Mouse (Mus musculus) A20 (cell line): ENCODE results near the gene Aip.
"Not testable (repeated sequence)": the region's sequence is repeated elsewhere in the genome, so short reads cannot be mapped to it uniquely, and the experiment has no call there.

Experiments used
- DNase-seq: peaks from one replicate; pipeline ENCODE4 v3.0.0-alpha.2; 2011; ENCODE audit warnings: low read depth, low spot score

The Aip gene

GRCm38 (mm10) chr19:4092750-4093149 lies 32.9 kb downstream of the Aip start:
- no peak for DNase-seq

GRCm38 (mm10) chr19:4091383-4091782 lies 34.3 kb downstream of the Aip start:
- no peak for DNase-seq

DNA sequence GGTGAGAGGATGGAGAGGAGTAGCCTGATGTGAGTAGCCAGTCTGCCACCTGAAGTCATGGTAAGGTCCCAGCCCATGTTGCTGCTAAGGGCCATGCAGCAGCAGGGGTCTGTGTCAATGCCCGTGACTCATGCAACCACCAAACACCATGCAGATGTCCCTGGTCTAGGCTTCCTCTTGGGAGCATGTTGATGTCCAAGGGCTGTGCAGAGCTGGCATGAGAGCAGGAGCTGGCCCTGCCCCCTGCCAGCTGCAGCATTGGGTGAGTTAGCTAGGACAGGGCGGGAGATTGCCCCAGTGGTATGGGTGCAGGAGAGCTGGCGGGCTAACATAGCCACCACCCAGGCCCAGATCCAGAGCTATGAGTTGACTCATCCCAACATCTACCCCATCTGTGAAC lies 35.2 kb downstream of the Aip start:
- no peak for DNase-seq

DNA sequence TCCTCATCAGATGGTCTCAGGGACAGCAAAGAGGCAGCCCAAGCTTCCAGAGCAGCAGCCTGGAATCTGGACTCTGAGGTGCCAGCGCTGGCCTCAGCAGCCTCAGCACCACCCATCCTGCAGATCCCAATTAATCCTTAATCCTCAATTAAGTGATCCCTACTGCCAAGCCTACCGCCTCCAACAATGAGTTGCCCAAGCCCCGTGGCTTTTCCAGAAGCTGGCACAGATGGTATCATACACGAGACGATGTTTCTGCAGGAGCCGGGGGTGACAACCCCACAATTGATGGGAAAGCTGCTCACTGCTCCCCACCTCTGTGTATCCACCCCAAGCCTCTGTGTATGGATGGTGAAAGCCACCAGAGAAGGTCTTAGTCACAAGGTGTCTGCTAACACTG lies 36.5 kb downstream of the Aip start:
- no peak for DNase-seq

DNA sequence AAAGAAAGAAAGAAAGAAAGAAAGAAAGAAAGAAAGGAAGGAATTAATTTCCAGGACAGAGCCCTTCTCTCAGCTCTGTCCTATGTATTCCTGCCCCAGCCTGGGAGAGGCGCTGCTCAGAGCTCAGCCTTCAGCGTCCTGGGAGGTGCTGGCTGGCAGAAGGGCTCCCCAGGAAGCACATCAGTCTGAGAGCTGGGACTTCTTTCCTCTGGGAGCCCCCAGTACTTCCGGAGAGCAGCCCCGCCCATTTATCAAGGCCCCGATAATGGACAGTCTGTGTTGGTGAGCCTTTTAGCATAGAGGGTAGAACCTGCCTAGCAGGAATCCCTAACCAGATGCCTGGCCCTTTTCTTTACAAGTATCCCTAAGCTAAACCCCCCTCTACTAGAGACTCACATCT lies 37.5 kb downstream of the Aip start:
- DNase-seq, result no peak

- DNase-seq, result no peak
Observed at GRCm38 (mm10) chr19:4087090-4087489, 38.6 kb downstream of the Aip start.

GRCm38 (mm10) chr19:4086156-4086555 lies 39.5 kb downstream of the Aip start:
- no peak for DNase-seq

DNA sequence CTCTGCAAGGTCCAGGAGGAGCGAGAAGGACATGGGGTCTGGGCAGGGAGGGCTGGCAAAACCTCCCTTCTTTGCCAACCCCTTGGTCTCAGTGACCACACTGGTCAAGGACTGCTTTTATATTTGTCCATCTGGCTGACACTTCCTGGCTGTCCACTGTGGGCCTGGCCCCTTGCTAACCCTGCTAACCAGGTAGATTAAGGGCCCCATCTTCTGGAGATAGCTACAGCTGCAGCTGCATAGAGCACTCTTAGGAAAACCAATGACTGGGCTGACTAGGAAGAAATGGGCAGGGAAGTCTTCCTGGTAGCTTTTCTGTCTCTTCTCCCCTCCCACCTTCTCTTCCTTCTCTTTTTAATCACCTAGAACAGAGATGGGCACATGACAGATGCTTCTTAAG lies 40.7 kb downstream of the Aip start:
- DNase-seq, result no peak

DNA sequence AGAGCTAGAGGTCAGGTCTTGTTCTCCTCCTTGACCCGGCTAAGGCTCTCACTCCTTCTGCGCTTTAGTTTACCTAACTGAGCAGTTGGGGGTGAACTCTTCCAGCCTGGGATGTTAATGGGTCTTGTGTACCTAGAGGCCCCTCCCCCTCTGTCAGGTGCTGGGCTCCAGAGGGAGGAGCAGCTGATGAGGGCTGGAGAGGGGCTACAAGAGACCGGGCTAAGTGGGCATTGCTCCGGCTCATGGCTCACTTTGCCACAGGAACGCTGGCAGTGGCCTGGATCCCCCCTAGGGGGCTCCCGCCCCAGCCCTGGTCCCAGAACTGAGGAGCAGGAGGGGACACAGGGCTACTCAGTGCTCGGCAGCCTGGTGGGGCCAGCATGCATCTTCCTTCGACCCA lies 41.8 kb downstream of the Aip start:
- DNase-seq, result no peak

DNA sequence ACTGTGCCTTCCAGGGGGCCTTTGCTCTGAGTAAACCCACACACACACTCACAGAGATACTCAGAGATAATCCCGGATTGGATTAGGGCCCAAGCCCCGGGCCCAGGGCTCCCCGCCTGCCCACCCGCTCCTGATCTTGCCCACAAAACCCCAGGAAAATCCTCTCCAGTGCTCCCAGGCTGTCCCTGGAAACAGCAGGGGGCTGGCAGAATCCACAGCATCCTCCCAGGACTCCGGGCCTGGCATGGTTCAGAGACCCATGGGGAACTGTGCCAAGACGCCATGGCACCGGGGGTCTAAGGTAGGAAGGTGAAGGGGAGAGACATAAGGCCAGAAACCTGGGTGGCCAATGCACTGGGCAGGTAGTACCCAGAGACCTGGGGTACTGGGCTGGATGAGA lies 42.3 kb downstream of the Aip start:
- DNase-seq, result no peak

DNA sequence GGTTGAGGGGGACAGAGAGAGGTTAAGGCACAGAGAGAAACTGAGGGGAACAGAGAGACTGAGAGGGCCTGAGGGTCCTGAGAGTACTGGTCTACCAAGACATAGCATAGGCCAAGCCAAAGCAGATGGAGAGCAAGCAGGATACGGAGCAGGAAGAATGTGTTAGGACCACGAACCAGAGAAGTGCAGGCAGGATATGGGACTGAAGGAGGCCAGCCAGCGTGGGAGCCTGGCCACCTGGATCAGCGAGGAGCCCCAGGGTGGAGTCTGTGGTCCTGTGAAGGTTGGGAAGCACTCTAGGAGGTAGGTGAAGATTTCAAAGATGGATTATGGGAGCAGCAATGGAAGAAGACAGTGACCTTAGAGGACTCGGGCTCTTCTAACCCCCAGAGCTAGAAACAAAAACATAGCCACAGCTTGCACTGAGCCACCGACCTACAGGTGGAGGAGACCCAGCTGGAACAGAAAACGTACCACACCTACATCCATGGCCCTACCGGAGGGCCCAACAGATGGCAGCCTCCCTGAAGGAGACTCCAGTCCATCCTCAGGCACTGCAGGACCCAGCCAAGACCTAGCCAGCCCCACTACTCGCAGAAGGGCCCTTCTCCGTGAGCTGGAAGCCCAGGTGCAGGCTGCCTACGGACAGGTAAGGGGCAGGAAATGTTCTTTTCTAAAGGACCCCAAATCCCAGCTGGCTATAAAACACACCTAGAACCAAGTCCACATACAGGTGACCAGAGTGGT lies 43.3 kb downstream of the Aip start:
- no peak for DNase-seq

- no peak for DNase-seq
Observed at GRCm38 (mm10) chr19:4081394-4081793, 44.3 kb downstream of the Aip start, which contains the start of gene Cabp2. Gene Cabp2 (plus strand): TSS chr19:4081578.

DNA sequence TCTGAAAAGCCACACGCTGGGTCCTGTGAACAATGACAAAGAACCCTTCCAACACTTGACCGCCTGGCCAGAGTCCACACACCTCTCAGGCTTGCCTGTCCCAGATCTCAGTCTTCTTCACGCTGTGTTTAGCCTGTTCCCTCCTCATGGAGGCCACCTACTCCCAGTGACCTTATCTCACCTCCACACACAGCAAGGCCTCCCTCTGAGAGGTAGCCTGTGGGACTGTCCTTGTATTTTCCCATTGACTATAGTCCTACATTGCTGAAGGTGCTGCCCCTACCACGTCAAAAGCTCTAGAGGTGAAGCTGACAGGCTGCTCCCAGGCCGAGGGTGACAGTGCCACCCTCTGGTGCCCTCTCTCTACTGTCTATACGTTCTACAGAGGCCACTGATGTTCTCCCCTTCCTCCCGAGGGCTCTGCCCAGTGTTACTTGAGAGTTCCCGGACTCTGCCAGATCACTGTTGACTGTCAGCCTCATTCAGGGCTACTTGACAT lies 45.1 kb downstream of the Aip start:
- DNase-seq, result peak; percentile 28

DNA sequence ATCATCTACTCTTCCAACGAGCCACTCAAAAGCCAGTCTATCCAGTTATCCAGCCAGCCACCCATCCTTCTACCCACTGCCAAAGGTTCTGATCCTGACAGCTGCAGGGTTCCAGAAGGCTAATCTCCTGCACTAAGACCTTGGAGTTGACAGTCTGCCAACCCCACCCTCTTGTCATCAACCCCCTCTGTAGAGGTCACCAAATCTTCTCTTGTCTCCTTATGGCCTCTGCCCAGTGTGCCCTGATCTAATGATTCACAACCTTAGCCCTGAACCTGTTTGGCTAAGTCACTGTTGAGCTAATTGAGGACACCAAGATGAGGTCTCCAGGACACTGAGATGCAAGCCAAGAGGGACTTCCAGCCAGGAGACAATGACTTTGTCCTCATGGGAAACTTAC lies 46.1 kb downstream of the Aip start:
- DNase-seq, result no peak

DNA sequence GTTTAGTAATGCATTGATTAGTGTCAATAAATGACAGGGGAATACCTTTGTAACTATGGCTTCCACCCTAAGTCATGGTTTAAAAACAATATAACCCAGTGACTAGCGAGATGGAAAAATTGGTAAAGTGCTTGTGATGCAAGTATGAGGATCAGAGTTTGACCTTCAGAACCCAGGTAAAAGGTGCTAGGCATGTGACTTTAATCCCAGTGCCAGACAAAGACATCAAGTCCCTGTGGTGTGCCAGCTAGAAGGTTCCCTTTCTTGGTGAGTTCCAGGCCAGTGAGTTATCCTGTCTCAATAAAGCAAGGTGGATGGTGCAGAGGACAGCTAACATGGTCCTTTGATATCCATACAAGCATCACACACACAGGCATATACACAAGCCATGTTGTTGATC lies 50.1 kb downstream of the Aip start:
- DNase-seq, result no peak

GRCm38 (mm10) chr19:4072706-4073424 lies 52.8 kb downstream of the Aip start:
- DNase-seq, result no peak

DNA sequence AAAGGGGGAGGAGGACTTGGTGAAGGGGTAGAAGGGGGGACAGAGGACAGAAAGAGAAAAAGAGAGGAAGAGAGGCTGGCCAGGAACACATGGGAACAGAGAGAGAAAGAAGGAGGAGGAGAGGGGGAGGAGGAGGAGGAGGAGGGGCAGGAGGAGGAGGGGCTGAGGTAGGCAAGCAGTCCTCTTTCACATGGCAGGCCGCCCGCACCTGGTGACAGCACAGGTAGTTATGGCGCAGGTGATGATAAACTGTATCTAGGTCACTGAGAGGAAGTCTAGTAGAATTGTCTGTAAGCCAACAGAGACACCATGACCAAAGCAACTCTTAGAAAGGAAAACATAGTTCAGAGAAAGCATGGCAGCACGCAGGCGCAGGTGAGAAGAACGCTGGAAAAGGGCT lies 54.3 kb downstream of the Aip start:
- DNase-seq, result no peak

DNA sequence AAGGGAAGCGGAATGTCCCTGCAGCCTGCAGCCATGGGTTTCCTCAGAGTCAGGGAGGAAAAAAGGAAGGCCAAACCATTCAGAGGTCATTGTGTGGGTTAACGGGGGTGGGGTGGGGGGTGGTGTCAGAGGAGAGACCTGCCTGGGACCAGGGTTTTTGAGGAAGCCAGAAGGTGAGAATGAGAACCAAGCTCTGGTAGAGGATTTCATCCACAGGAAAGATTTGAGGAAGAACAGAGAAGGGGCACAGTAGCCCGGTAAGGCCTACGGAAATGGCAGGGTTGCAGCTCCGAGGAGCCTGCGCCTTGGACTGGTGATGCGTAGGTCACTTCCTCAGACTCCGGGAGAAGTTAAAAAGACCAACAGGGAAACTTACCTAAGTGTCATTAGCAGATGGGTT lies 54.9 kb downstream of the Aip start:
- no peak for DNase-seq

- no peak for DNase-seq
Observed at GRCm38 (mm10) chr19:4070311-4070710, 55.3 kb downstream of the Aip start.

- no peak for DNase-seq
Observed at GRCm38 (mm10) chr19:4068717-4069410, 56.8 kb downstream of the Aip start.

DNA sequence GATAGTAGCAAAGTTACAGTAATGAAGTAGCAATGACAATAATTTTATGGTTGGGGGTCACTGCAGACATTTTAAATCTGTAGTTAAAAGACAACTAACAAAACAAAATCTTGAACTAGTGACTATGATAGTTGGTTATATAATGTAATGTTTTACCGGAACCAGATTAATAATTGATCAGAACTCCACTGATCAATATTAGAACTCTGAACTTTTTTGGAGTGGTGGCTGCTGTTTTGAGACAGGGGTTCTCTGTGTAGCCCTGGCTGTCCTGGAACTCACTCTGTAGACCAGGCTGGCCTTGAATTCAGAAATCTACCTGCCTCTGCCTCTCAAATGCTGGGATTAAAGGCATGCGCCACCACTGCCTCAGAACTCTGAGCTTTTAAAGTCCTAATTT lies 57.4 kb downstream of the Aip start:
- DNase-seq, result not testable (repeated sequence)

DNA sequence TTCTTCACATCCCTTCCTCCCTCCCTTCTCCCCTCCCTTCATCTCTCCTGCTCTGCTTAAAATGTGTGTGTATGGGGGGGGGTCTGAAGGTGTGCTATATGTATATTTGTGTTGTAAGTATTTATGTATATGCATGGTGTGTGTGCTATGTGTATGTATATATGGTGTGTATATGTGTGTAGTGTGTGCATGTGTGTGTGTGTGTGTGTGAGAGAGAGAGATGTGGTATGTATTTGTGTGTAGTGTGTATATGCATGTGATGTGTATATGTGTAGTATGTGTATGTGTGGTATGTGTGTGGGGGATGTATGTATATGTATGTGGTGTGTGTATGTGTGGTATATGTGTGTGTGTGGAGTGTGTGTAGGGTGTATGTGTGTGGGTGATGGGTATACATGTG lies 58.8 kb downstream of the Aip start:
- no peak for DNase-seq

DNA sequence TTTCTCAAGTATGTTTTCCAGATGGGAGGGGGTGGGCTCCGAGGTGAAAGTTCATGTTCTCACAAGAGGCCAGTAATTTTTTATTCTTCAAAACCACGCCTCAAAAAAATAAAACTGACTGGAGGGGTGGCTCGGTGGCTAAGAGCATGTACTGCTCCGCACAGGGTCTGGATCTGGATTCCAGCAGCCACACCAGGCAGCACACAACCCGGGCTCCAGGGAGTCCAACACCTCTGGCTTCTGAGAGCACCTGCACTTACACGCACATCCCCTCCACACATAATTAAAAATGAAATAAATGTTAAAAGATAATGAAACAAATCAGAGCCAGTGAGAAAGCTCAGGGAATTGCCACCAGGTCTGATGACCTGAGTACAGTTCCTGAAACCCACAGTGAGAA lies 59.4 kb downstream of the Aip start:
- no peak for DNase-seq
